ENCODE assay signal across 32 mouse cellular contexts in the genomic region with DNA sequence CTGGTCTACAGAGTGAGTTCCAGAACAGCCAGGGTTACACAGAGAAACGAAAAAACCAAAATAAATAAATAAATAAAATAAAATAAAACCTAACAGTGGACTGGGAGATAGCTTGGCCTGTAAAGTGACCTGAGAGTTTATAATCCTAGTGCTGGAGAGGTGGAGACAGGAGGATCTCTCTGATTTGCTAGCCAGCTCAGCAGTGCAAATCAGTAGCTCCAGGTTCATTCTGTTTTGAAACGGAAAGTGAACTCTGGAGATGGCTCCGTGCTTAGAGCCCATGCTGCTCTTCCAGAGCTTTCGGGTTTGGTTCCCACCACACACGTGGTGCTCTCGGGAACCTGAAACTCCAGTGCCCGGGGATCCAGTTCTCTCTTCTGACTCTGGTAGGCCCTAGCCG. TPM values are rescaled to one million over a fixed set of nuclear protein-coding genes. Genes with fewer than 3 reads are reported as not detected.
"Had no signal": no experiment of that assay in that cellular context is flagged by ENCODE, and none has a peak within 500 bp of the region (broad histone marks: within the 10 kb centered on the region; RNA-seq: fewer than 3 reads in every experiment).

No protein-coding gene starts in this region.

- DNase-seq: kidney, postnatal 4 days; liver, embryonic 13.5 days had no signal

- H3K9me3 ChIP-seq: heart, embryonic 13.5 days; hindbrain, embryonic 10.5 days; hindbrain, embryonic 12.5 days; intestine, embryonic 15.5 days; limb, embryonic 10.5 days; limb, embryonic 12.5 days; liver, embryonic 13.5 days; liver, embryonic 15.5 days had no signal

- ATAC-seq: forebrain, embryonic 16.5 days; hindbrain, embryonic 16.5 days; inflammation-experienced regulatory T-cells, adult 6 months; intestine, embryonic 15.5 days; intestine, postnatal 0 days had no signal

- H3K4me2 ChIP-seq: heart, embryonic 11.5 days; heart, embryonic 13.5 days; hindbrain, embryonic 12.5 days; hindbrain, embryonic 14.5 days; intestine, embryonic 15.5 days; limb, embryonic 12.5 days; liver, embryonic 13.5 days; liver, embryonic 15.5 days had no signal

- H3K36me3 ChIP-seq: heart, embryonic 13.5 days; hindbrain, embryonic 10.5 days; hindbrain, embryonic 12.5 days; intestine, embryonic 15.5 days; limb, embryonic 10.5 days; limb, embryonic 12.5 days; liver, embryonic 13.5 days; liver, embryonic 15.5 days had no signal

- H3K4me1 ChIP-seq: hindbrain, embryonic 10.5 days; hindbrain, embryonic 12.5 days had no signal

- H3K9ac ChIP-seq: heart, embryonic 13.5 days; hindbrain, embryonic 12.5 days; hindbrain, embryonic 14.5 days; intestine, embryonic 15.5 days; limb, embryonic 12.5 days; liver, embryonic 13.5 days; liver, embryonic 15.5 days had no signal

- H3K4me3 ChIP-seq: heart, embryonic 13.5 days; hindbrain, embryonic 10.5 days; hindbrain, embryonic 12.5 days; intestine, embryonic 15.5 days; layer of hippocampus, adult 2 months; left cerebral cortex, adult 2 months; limb, embryonic 10.5 days; limb, embryonic 12.5 days; liver, embryonic 13.5 days; liver, embryonic 15.5 days had no signal

- H3K27ac ChIP-seq: heart, embryonic 13.5 days; hindbrain, embryonic 10.5 days; hindbrain, embryonic 12.5 days; hindbrain, embryonic 14.5 days; intestine, embryonic 15.5 days; layer of hippocampus, adult 2 months; left cerebral cortex, adult 2 months; limb, embryonic 10.5 days; limb, embryonic 12.5 days; liver, embryonic 13.5 days; liver, embryonic 15.5 days had no signal

- H3K27me3 ChIP-seq: hindbrain, embryonic 12.5 days; intestine, embryonic 15.5 days; limb, embryonic 12.5 days had no signal

RNA-seq across cellular contexts. Expression of gene Gm10447, which starts 8.9 kb away (rescaled TPM):
- total RNA-seq: gastrocnemius, postnatal 14 days; gastrocnemius, postnatal 4 days; granulocyte monocyte progenitor cell, adult 5-6 weeks; heart, adult 18-20 months; heart, postnatal 25 days; heart, postnatal 4 days; left cerebral cortex, postnatal 14 days had no signal
- polyA plus RNA-seq: forebrain, embryonic 16.5 days; heart, embryonic 11.5 days; hindbrain, embryonic 10.5 days; hindbrain, embryonic 16.5 days; inflammation-experienced regulatory T-cells, adult 6 months; kidney, embryonic 14.5 days; kidney, embryonic 16.5 days had no signal

RNA-seq across cellular contexts. Expression of gene Shroom1, which starts 9.0 kb away (rescaled TPM):
- total RNA-seq: granulocyte monocyte progenitor cell, adult 5-6 weeks had no signal

RNA-seq across cellular contexts. Expression of gene Gdf9, which starts 17.2 kb away (rescaled TPM):
- polyA plus RNA-seq: inflammation-experienced regulatory T-cells, adult 6 months had no signal

RNA-seq across cellular contexts. Expression of gene Gm9837, which starts 22.3 kb away (rescaled TPM):
- total RNA-seq: gastrocnemius, adult 8-10 months; gastrocnemius, postnatal 14 days; gastrocnemius, postnatal 4 days; granulocyte monocyte progenitor cell, adult 5-6 weeks; heart, adult 18-20 months; heart, postnatal 25 days; heart, postnatal 4 days; layer of hippocampus, postnatal 25 days; left cerebral cortex, postnatal 36 days had no signal
- polyA plus RNA-seq: forebrain, embryonic 16.5 days; frontal cortex, adult 2 months; heart, embryonic 11.5 days; heart, embryonic 13.5 days; heart, embryonic 16.5 days; hindbrain, embryonic 10.5 days; hindbrain, embryonic 12.5 days; hindbrain, embryonic 14.5 days; hindbrain, embryonic 16.5 days; inflammation-experienced regulatory T-cells, adult 6 months; intestine, embryonic 15.5 days; intestine, postnatal 0 days; kidney, embryonic 14.5 days; kidney, embryonic 16.5 days; limb, embryonic 10.5 days; limb, embryonic 12.5 days; limb, embryonic 14.5 days; liver, embryonic 13.5 days; liver, embryonic 15.5 days had no signal
